Mouse (Mus musculus): ENCODE results near the gene Fyb. TPM values are rescaled to one million over a fixed set of nuclear protein-coding genes. Genes with fewer than 3 reads are reported as not detected.
"Not testable (repeated sequence)": the region's sequence is repeated elsewhere in the genome, so short reads cannot be mapped to it uniquely, and the experiment has no call there.

The Fyb gene
- polyA plus RNA-seq, 1 experiment from 2014 or later = 2.9 TPM

GRCm38 (mm10) chr15:6567993-6568392 lies 45.3 kb downstream of the Fyb start:
- H3K27me3 ChIP-seq (ENCODE audit: low read depth, poor library complexity, severe bottlenecking) = no peaks in the 10 kb centered on the region
- WGBS = 95% methylated on average over 5 of the region's 5 CpGs
- no peak overlapping the region for H3K4me3 ChIP-seq
- H3K27ac ChIP-seq = no peak overlapping the region
- no peak for DNase-seq (ENCODE audit: low spot score)
- peaks cover 9% of the 10 kb centered on the region; the same call in 1 of the 2 replicates for H3K4me1 ChIP-seq
- H3K9me3 ChIP-seq (replicated peaks) = no peaks in the 10 kb centered on the region
- no peaks in the 10 kb centered on the region for H3K36me3 ChIP-seq

- H3K27me3 ChIP-seq (ENCODE audit: low read depth, poor library complexity, severe bottlenecking) = no peaks in the 10 kb centered on the region
- no peak overlapping the region for H3K4me3 ChIP-seq
- H3K27ac ChIP-seq = no peak overlapping the region
- no peaks in the 10 kb centered on the region for H3K9me3 ChIP-seq (replicated peaks)
- WGBS = 92% methylated on average over 3 of the region's 3 CpGs
- no peaks in the 10 kb centered on the region for H3K36me3 ChIP-seq
- peaks cover 9% of the 10 kb centered on the region; the same call in 1 of the 2 replicates for H3K4me1 ChIP-seq
- DNase-seq (ENCODE audit: low spot score) = no peak
Measured at GRCm38 (mm10) chr15:6568605-6569004, 46.0 kb downstream of the Fyb start.

GRCm38 (mm10) chr15:6569074-6569473 lies 46.4 kb downstream of the Fyb start:
- Histone ChIP-seq H3K36me3 (no peaks in the 10 kb centered on the region), H3K4me3 (no peak overlapping the region), H3K4me1 (peaks cover 9% of the 10 kb centered on the region; the same call in 1 of the 2 replicates), H3K27ac (no peak overlapping the region), H3K9me3 (replicated peaks) (no peaks in the 10 kb centered on the region), H3K27me3 (ENCODE audit: low read depth, poor library complexity, severe bottlenecking) (no peaks in the 10 kb centered on the region)
- DNase-seq (ENCODE audit: low spot score) = no peak
- WGBS = 87% methylated on average over 5 of the region's 5 CpGs

GRCm38 (mm10) chr15:6570164-6570861 lies 47.7 kb downstream of the Fyb start:
- H3K4me3 ChIP-seq = no peak overlapping the region
- no peak overlapping the region for H3K27ac ChIP-seq
- H3K36me3 ChIP-seq = no peaks in the 10 kb centered on the region
- DNase-seq (ENCODE audit: low spot score) = no peak
- WGBS = 97% methylated on average over 2 of the region's 2 CpGs
- no peaks in the 10 kb centered on the region for H3K9me3 ChIP-seq (replicated peaks)
- no peaks in the 10 kb centered on the region for H3K4me1 ChIP-seq
- H3K27me3 ChIP-seq (ENCODE audit: low read depth, poor library complexity, severe bottlenecking) = no peaks in the 10 kb centered on the region

GRCm38 (mm10) chr15:6570876-6571275 lies 48.2 kb downstream of the Fyb start:
- H3K36me3 ChIP-seq = no peaks in the 10 kb centered on the region
- H3K4me1 ChIP-seq = no peaks in the 10 kb centered on the region
- WGBS = 8% methylated on average over 7 of the region's 7 CpGs
- no peak overlapping the region for H3K27ac ChIP-seq
- no peaks in the 10 kb centered on the region for H3K27me3 ChIP-seq (ENCODE audit: low read depth, poor library complexity, severe bottlenecking)
- DNase-seq (ENCODE audit: low spot score) = peak; percentile 60
- H3K9me3 ChIP-seq (replicated peaks) = no peaks in the 10 kb centered on the region
- H3K4me3 ChIP-seq = no peak overlapping the region

GRCm38 (mm10) chr15:6574283-6574960 lies 51.8 kb downstream of the Fyb start:
- 67% methylated on average over 5 of the region's 5 CpGs for WGBS
- Histone ChIP-seq H3K9me3 (replicated peaks) (no peaks in the 10 kb centered on the region), H3K27me3 (ENCODE audit: low read depth, poor library complexity, severe bottlenecking) (no peaks in the 10 kb centered on the region), H3K27ac (no peak overlapping the region), H3K4me1 (no peaks in the 10 kb centered on the region), H3K4me3 (no peak overlapping the region), H3K36me3 (no peaks in the 10 kb centered on the region)
- no peak for DNase-seq (ENCODE audit: low spot score)

- H3K4me3 ChIP-seq = no peak overlapping the region
- no peaks in the 10 kb centered on the region for H3K9me3 ChIP-seq (replicated peaks)
- no peak overlapping the region for H3K27ac ChIP-seq
- H3K27me3 ChIP-seq (ENCODE audit: low read depth, poor library complexity, severe bottlenecking) = no peaks in the 10 kb centered on the region
- no peaks in the 10 kb centered on the region for H3K36me3 ChIP-seq
- WGBS = 79% methylated on average over 9 of the region's 9 CpGs
- no peaks in the 10 kb centered on the region for H3K4me1 ChIP-seq
- DNase-seq (ENCODE audit: low spot score) = no peak
Measured at GRCm38 (mm10) chr15:6577971-6578370, 55.3 kb downstream of the Fyb start.

GRCm38 (mm10) chr15:6578654-6579053 lies 56.0 kb downstream of the Fyb start:
- Histone ChIP-seq H3K27ac (no peak overlapping the region), H3K36me3 (no peaks in the 10 kb centered on the region), H3K9me3 (replicated peaks) (no peaks in the 10 kb centered on the region), H3K4me1 (no peaks in the 10 kb centered on the region), H3K4me3 (no peak overlapping the region), H3K27me3 (ENCODE audit: low read depth, poor library complexity, severe bottlenecking) (no peaks in the 10 kb centered on the region)
- 79% methylated on average over 2 of the region's 2 CpGs for WGBS
- DNase-seq (ENCODE audit: low spot score) = no peak

GRCm38 (mm10) chr15:6579194-6579768 lies 56.6 kb downstream of the Fyb start:
- Histone ChIP-seq H3K4me1 (no peaks in the 10 kb centered on the region), H3K27ac (no peak overlapping the region), H3K9me3 (replicated peaks) (no peaks in the 10 kb centered on the region), H3K4me3 (no peak overlapping the region), H3K27me3 (ENCODE audit: low read depth, poor library complexity, severe bottlenecking) (no peaks in the 10 kb centered on the region), H3K36me3 (no peaks in the 10 kb centered on the region)
- 86% methylated on average over 15 of the region's 15 CpGs for WGBS
- no peak for DNase-seq (ENCODE audit: low spot score)

GRCm38 (mm10) chr15:6579769-6580261 lies 57.2 kb downstream of the Fyb start:
- no peaks in the 10 kb centered on the region for H3K36me3 ChIP-seq
- no peak for DNase-seq (ENCODE audit: low spot score)
- 92% methylated on average over 11 of the region's 11 CpGs for WGBS
- H3K4me1 ChIP-seq = no peaks in the 10 kb centered on the region
- no peak overlapping the region for H3K27ac ChIP-seq
- no peaks in the 10 kb centered on the region for H3K9me3 ChIP-seq (replicated peaks)
- no peaks in the 10 kb centered on the region for H3K27me3 ChIP-seq (ENCODE audit: low read depth, poor library complexity, severe bottlenecking)
- H3K4me3 ChIP-seq = no peak overlapping the region

- no peak for DNase-seq (ENCODE audit: low spot score)
- Histone ChIP-seq H3K36me3 (no peaks in the 10 kb centered on the region), H3K27ac (no peak overlapping the region), H3K4me3 (no peak overlapping the region), H3K4me1 (no peaks in the 10 kb centered on the region), H3K9me3 (replicated peaks) (no peaks in the 10 kb centered on the region), H3K27me3 (ENCODE audit: low read depth, poor library complexity, severe bottlenecking) (no peaks in the 10 kb centered on the region)
- 92% methylated on average over 4 of the region's 4 CpGs for WGBS
Measured at GRCm38 (mm10) chr15:6584645-6585044, 62.0 kb downstream of the Fyb start.

GRCm38 (mm10) chr15:6586351-6586750 lies 63.7 kb downstream of the Fyb start:
- not testable (repeated sequence) for H3K27me3 ChIP-seq (ENCODE audit: low read depth, poor library complexity, severe bottlenecking); DNase-seq (ENCODE audit: low spot score); H3K4me3 ChIP-seq; H3K9me3 ChIP-seq (replicated peaks); H3K4me1 ChIP-seq; H3K36me3 ChIP-seq; H3K27ac ChIP-seq
- WGBS = 89% methylated on average over 7 of the region's 7 CpGs

GRCm38 (mm10) chr15:6587526-6587925 lies 64.9 kb downstream of the Fyb start:
- 93% methylated on average over 3 of the region's 3 CpGs for WGBS
- DNase-seq (ENCODE audit: low spot score) = no peak

More at GRCm38 (mm10) chr15:6587526-6587925, 64.9 kb downstream of the Fyb start:
- no peaks in the 10 kb centered on the region for H3K27me3 ChIP-seq (ENCODE audit: low read depth, poor library complexity, severe bottlenecking)
- H3K36me3 ChIP-seq = no peaks in the 10 kb centered on the region
- no peaks in the 10 kb centered on the region for H3K4me1 ChIP-seq
- no peak overlapping the region for H3K4me3 ChIP-seq
- no peak overlapping the region for H3K27ac ChIP-seq
- no peaks in the 10 kb centered on the region for H3K9me3 ChIP-seq (replicated peaks)

Measured in limb, embryonic 10.5 days (tissue).